Mouse (Mus musculus) embryonic fibroblast, embryonic 13.5 days (primary cell): Measurements from ENCODE around the gene Gbgt1.

ENCODE experiments used
- CTCF ChIP-seq: IDR thresholded peaks from 2 replicates; pipeline ENCODE4 v1.5.1; 2011; ENCODE audit warnings: mild to moderate bottlenecking, control low read depth, low read length, moderate library complexity, borderline replicate concordance; ENCODE audit not compliant: insufficient read depth
- POLR2A ChIP-seq: IDR thresholded peaks from 2 replicates; pipeline ENCODE4 v1.6.1; 2011; ENCODE audit warnings: low read depth, mild to moderate bottlenecking, control low read depth, low read length, moderate library complexity

DNA sequence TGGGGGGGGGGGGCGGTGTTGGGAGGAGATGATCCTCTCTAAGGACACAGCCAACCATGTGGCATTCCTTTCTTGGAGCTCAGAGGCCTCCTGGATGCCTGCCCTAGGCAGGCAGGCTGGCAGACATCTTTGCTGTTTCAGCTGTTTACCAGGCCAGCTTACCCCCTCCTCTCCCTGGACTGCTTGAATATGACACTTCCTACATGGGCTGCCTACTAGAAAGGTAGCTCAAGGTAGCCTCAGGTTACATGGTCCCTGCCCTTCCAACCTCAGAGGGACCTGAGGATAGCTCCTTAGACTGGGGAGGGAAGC, 42.1 kb downstream of the Gbgt1 start:
- TF ChIP-seq CTCF (no peak), POLR2A (no peak)
